Mouse (Mus musculus): ENCODE data around the gene Gcnt3. TPM values are rescaled to one million over a fixed set of nuclear protein-coding genes. Genes with fewer than 3 reads are reported as not detected.

Gene Gcnt3
- polyA plus RNA-seq, 1 experiment from 2014 or later: 1.7 TPM

DNA sequence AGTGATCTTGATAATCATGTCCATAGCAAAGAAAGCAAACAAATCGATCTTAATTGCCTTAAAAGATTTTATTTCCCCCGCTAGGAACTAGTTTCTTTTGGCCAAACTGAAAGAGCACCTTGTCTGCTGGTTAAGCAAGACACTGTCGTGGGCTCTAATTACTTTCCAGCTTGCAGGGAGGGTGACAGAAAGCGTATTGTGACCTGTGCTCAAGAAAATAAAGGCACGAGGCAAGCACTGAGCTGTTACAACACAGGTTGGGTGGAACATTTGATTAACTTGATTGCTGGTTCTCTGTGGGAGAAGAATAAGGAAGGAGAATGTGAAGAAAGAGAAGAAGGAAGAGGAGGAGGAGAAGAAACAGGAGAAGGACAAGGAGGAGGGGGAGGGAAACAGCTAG lies 10.4 kb upstream of the Gcnt3 start:
- no peak overlapping the region for H3K9ac ChIP-seq (replicated peaks; ENCODE audit: low read length)
- no peaks in the 10 kb centered on the region for H3K36me3 ChIP-seq (ENCODE audit: insufficient read depth, low read length)
- H3K4me2 ChIP-seq (replicated peaks; ENCODE audit: low read depth, low read length): no peak overlapping the region
- H3K4me1 ChIP-seq (ENCODE audit: insufficient read depth, low read length): peaks cover 23% of the 10 kb centered on the region
- no peaks in the 10 kb centered on the region for H3K9me3 ChIP-seq (ENCODE audit: low read length)
- no peaks in the 10 kb centered on the region for H3K27me3 ChIP-seq (ENCODE audit: insufficient read depth, low read length)
- no peak overlapping the region for H3K4me3 ChIP-seq (ENCODE audit: low read length)
- WGBS: 27% methylated on average over 5 of the region's 5 CpGs
- ATAC-seq (ENCODE audit: low FRiP score, low TSS enrichment): no peak
- H3K27ac ChIP-seq (ENCODE audit: low read length): peak overlapping the region; percentile 11; the same call in 1 of the 2 replicates

DNA sequence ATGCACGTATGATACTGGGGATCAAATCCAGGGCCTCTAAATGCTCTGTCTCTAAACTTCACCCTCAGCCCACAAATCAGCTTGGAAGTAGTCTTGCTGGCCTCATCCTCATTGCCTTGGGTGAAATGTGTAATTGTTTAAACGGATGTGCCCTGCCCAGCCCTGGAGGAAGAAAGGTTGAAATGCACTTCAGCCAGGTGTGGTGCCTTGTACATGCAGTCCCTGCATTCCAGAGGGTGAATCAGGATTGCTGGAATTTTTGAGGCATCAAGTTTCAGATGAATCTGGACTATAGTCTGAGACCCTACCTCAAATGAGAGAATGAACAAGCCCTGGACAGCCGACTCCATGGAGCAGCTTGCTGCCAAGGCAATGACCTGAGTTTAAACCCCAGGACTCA lies 10.0 kb upstream of the Gcnt3 start:
- H3K9me3 ChIP-seq (ENCODE audit: low read length): no peaks in the 10 kb centered on the region

DNA sequence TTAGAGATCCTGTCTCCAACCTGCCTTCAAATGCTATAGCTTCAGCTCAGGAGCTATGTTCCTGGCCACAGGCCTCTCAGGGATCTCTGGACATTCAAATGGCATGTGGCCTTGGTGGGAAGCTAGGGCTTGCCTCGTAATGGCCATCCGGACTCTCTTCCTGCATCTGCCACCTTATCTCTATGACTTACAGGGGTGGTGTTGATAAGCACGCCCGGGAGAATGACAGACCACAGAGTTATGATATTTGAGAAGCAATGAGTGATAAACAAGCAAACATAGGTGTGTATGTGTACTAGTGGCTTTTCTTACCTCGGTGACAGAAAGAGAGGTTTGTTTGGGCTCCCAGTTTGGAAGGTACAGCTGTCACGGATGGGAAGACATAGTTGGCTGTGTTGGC lies 8.4 kb upstream of the Gcnt3 start:
- no peak overlapping the region for H3K9ac ChIP-seq (replicated peaks; ENCODE audit: low read length)
- no peaks in the 10 kb centered on the region for H3K36me3 ChIP-seq (ENCODE audit: insufficient read depth, low read length)
- no peak overlapping the region for H3K4me3 ChIP-seq (ENCODE audit: low read length)
- WGBS: 88% methylated on average over 6 of the region's 6 CpGs
- no peak overlapping the region for H3K4me2 ChIP-seq (replicated peaks; ENCODE audit: low read depth, low read length)
- H3K27ac ChIP-seq (ENCODE audit: low read length): no peak overlapping the region
- peaks cover 19% of the 10 kb centered on the region for H3K4me1 ChIP-seq (ENCODE audit: insufficient read depth, low read length)
- H3K9me3 ChIP-seq (ENCODE audit: low read length): no peaks in the 10 kb centered on the region
- ATAC-seq (ENCODE audit: low FRiP score, low TSS enrichment): no peak
- no peaks in the 10 kb centered on the region for H3K27me3 ChIP-seq (ENCODE audit: insufficient read depth, low read length)

More for the DNA sequence above, 10.0 kb upstream of the Gcnt3 start:
- Histone ChIP-seq H3K36me3 (ENCODE audit: insufficient read depth, low read length) (no peaks in the 10 kb centered on the region), H3K4me1 (ENCODE audit: insufficient read depth, low read length) (peaks cover 19% of the 10 kb centered on the region), H3K4me2 (replicated peaks; ENCODE audit: low read depth, low read length) (no peak overlapping the region), H3K27ac (ENCODE audit: low read length) (peak overlapping the region; percentile 11; the same call in 1 of the 2 replicates), H3K4me3 (ENCODE audit: low read length) (no peak overlapping the region), H3K27me3 (ENCODE audit: insufficient read depth, low read length) (no peaks in the 10 kb centered on the region), H3K9ac (replicated peaks; ENCODE audit: low read length) (no peak overlapping the region)
- 40% methylated on average over 3 of the region's 3 CpGs for WGBS
- ATAC-seq (ENCODE audit: low FRiP score, low TSS enrichment): no peak

DNA sequence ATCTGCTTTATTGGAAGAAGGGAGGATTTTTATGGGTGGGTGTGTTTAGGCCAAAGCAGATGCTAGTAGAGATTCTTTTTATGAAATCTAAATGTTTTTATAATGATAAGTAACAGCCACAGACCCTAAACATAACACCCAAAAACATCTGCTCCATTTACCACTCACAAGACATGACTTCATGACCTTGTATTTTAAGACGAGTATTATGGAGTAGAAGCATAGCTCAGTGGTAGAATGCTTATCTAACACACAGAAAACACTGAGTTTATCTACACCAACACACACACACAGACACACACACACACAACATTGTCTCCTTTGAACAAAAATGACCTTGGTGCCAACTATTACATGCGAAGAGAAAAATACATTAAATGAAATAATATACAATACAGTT lies 7.0 kb upstream of the Gcnt3 start:
- no peak for ATAC-seq (ENCODE audit: low FRiP score, low TSS enrichment)
- Histone ChIP-seq H3K9me3 (ENCODE audit: low read length) (no peaks in the 10 kb centered on the region), H3K4me3 (ENCODE audit: low read length) (no peak overlapping the region), H3K27me3 (ENCODE audit: insufficient read depth, low read length) (no peaks in the 10 kb centered on the region), H3K9ac (replicated peaks; ENCODE audit: low read length) (no peak overlapping the region), H3K4me1 (ENCODE audit: insufficient read depth, low read length) (peaks cover 14% of the 10 kb centered on the region), H3K36me3 (ENCODE audit: insufficient read depth, low read length) (no peaks in the 10 kb centered on the region), H3K4me2 (replicated peaks; ENCODE audit: low read depth, low read length) (no peak overlapping the region), H3K27ac (ENCODE audit: low read length) (no peak overlapping the region)
- WGBS: 63% methylated on average over 2 of the region's 2 CpGs

DNA sequence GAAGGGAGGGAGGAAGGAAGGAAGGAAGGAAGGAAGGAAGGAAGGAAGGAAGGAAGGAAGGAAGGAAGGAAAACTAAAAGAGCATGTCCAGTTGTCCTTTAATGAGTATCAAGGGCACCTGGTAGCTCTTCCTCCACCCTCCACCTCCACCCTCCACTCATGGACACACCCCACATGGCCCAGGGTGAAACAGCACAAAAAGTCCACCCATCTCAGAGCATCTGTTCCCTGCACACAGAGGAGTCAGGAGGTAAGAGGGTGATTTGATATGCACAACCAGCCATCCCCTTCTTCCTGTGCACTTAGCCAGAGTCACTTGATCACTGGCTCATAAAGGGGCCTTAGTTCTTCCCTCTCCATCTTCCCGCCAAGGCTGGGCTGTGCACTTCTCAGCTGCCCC lies 5.0 kb upstream of the Gcnt3 start:
- Histone ChIP-seq H3K4me1 (ENCODE audit: insufficient read depth, low read length) (no peaks in the 10 kb centered on the region), H3K27ac (ENCODE audit: low read length) (no peak overlapping the region), H3K9me3 (ENCODE audit: low read length) (no peaks in the 10 kb centered on the region), H3K4me2 (replicated peaks; ENCODE audit: low read depth, low read length) (no peak overlapping the region), H3K36me3 (ENCODE audit: insufficient read depth, low read length) (no peaks in the 10 kb centered on the region), H3K4me3 (ENCODE audit: low read length) (no peak overlapping the region), H3K27me3 (ENCODE audit: insufficient read depth, low read length) (no peaks in the 10 kb centered on the region), H3K9ac (replicated peaks; ENCODE audit: low read length) (no peak overlapping the region)
- ATAC-seq (ENCODE audit: low FRiP score, low TSS enrichment): peak; percentile 49; the same call in 1 of the 2 replicates
- 31% methylated on average over 1 of the region's 1 CpGs for WGBS

DNA sequence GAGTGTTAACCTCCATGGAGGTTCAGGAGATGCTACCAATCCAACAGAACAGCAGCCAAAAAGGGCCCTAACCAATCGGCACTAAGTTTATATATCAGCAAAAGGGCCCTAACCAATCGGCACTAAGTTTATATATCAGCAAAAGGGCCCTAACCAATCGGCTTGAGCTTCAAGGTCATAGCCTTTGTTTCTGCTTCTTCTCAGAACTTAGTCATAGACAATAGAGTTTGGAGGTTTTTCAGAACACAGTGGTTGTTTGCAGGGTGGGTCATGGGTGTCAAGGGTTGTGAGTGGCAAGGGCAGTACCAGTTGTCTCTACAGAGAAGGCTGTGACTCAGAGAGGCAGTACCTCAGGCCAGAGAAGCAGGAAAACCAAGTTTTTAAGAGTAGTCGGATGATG lies 4.2 kb upstream of the Gcnt3 start:
- no peak for ATAC-seq (ENCODE audit: low FRiP score, low TSS enrichment)

DNA sequence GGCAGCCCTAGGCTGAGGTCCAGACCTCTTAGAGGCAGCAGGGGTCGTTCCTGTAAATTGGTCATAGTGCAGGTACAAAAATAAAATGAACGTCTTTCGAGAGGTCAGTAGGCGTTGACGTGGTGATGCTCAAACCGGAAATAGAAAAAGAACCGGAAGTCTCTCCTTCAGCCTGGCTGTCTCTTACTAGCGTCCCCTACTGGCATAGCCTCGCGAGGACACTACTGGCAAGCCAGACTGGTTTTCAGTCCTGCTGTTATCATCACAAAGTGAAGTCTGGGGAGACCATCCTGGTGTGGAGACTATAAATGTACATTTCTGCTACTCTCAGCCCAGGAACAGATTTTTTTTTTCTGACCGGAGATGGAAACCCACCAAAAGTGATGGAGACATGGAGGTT lies 2.7 kb upstream of the Gcnt3 start:
- H3K4me1 ChIP-seq (ENCODE audit: insufficient read depth, low read length): no peaks in the 10 kb centered on the region
- H3K27ac ChIP-seq (ENCODE audit: low read length): no peak overlapping the region
- H3K27me3 ChIP-seq (ENCODE audit: insufficient read depth, low read length): no peaks in the 10 kb centered on the region
- no peaks in the 10 kb centered on the region for H3K36me3 ChIP-seq (ENCODE audit: insufficient read depth, low read length)
- no peak for ATAC-seq (ENCODE audit: low FRiP score, low TSS enrichment)
- no peak overlapping the region for H3K4me2 ChIP-seq (replicated peaks; ENCODE audit: low read depth, low read length)
- H3K9me3 ChIP-seq (ENCODE audit: low read length): no peaks in the 10 kb centered on the region
- no peak overlapping the region for H3K9ac ChIP-seq (replicated peaks; ENCODE audit: low read length)
- WGBS: 85% methylated on average over 11 of the region's 11 CpGs
- H3K4me3 ChIP-seq (ENCODE audit: low read length): no peak overlapping the region

More for the DNA sequence above, 4.2 kb upstream of the Gcnt3 start:
- Histone ChIP-seq H3K36me3 (ENCODE audit: insufficient read depth, low read length) (no peaks in the 10 kb centered on the region), H3K4me1 (ENCODE audit: insufficient read depth, low read length) (no peaks in the 10 kb centered on the region), H3K27ac (ENCODE audit: low read length) (no peak overlapping the region), H3K9me3 (ENCODE audit: low read length) (no peaks in the 10 kb centered on the region), H3K4me3 (ENCODE audit: low read length) (no peak overlapping the region), H3K9ac (replicated peaks; ENCODE audit: low read length) (no peak overlapping the region), H3K4me2 (replicated peaks; ENCODE audit: low read depth, low read length) (no peak overlapping the region), H3K27me3 (ENCODE audit: insufficient read depth, low read length) (no peaks in the 10 kb centered on the region)
- WGBS: 96% methylated on average over 4 of the region's 4 CpGs

DNA sequence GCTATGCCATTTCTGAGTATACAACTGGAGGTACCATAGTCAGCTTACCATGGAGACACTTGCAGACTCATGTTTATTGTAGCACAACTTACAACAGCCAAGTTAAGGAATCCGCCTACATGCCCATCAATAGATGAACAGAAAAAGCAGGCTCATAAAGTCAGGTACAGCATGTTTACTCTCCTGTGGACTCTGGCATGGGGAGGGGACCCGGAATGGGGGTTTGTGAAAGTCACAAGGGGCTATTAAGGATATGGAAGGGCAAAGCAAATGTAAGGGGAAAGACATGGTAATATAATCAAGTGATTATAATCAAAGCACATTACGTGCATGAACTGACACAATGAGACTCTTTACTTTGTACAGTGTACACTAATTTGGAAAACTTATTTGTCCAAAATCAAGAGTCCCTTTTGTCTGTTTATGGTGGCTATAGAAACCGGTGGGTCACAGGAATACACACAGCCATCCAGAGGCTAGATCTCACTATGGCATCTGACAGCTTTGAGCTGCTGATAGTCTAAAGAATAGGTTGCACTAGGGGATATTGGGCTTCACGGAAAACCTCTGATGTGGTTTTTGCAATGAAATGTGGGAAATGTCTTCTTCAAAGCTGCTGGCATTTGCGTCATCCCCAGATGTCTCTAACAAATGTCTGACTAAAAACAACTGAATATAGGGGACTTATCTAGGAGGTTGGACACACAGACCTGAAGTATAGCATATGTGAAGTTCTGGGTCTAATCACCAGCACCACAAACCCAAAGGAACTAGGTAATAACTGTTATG lies 1.9 kb upstream of the Gcnt3 start:
- H3K9me3 ChIP-seq (ENCODE audit: low read length): no peaks in the 10 kb centered on the region
- no peak overlapping the region for H3K27ac ChIP-seq (ENCODE audit: low read length)
- no peak overlapping the region for H3K4me3 ChIP-seq (ENCODE audit: low read length)
- no peak for ATAC-seq (ENCODE audit: low FRiP score, low TSS enrichment)
- WGBS: 84% methylated on average over 6 of the region's 6 CpGs
- no peaks in the 10 kb centered on the region for H3K27me3 ChIP-seq (ENCODE audit: insufficient read depth, low read length)
- H3K9ac ChIP-seq (replicated peaks; ENCODE audit: low read length): no peak overlapping the region
- no peaks in the 10 kb centered on the region for H3K36me3 ChIP-seq (ENCODE audit: insufficient read depth, low read length)
- 0 out of 2 replicates have a peak, but pooled peaks cover 3% of the 10 kb centered on the region for H3K4me1 ChIP-seq (ENCODE audit: insufficient read depth, low read length)
- H3K4me2 ChIP-seq (replicated peaks; ENCODE audit: low read depth, low read length): no peak overlapping the region

DNA sequence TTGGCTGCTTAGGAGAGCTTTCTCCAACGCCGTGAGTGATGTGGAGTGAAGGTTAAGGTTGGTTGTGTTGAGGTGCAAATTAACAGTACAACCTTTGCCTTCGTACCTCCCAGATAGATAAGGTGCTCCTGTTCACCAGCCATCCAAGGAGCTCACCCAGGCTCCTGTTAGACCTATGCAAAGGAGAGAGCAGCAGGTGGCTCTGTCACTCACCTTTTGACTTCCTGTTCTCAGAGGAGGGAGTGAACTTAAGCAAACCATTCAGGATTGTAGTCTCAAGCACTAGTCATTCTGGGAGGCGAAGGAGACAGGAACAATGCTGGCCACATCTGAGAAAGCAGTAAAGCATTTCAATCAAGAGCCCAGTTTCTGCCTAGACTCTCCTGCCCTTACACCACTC lies 1.2 kb downstream of the Gcnt3 start:
- H3K4me2 ChIP-seq (replicated peaks; ENCODE audit: low read depth, low read length): no peak overlapping the region

DNA sequence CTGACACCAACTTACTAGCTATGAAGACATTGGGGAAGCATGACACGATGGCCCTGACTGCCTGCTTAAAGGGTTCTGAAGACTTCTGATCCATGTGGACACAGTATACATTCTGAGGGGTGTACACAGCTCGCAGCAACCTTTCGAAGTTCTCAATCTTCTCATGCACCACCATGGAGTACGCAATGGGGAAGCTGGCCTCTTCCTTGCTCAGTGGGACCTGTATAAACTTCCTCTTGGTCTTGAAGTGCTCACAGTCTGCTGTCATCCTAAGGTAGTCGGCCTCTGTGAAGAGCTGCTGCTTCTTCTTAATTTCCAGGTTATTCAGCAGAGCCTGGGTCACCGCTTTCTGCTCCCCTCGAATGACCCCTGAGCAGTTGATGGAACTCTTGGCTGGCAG lies 3.2 kb downstream of the Gcnt3 start:
- Histone ChIP-seq H3K4me1 (ENCODE audit: insufficient read depth, low read length) (peaks cover 10% of the 10 kb centered on the region), H3K27ac (ENCODE audit: low read length) (0 out of 2 replicates have a peak overlapping the region, but pooled peaks have one; percentile 25), H3K4me3 (ENCODE audit: low read length) (no peak overlapping the region), H3K9me3 (ENCODE audit: low read length) (no peaks in the 10 kb centered on the region), H3K4me2 (replicated peaks; ENCODE audit: low read depth, low read length) (no peak overlapping the region), H3K36me3 (ENCODE audit: insufficient read depth, low read length) (no peaks in the 10 kb centered on the region), H3K27me3 (ENCODE audit: insufficient read depth, low read length) (no peaks in the 10 kb centered on the region), H3K9ac (replicated peaks; ENCODE audit: low read length) (no peak overlapping the region)
- ATAC-seq (ENCODE audit: low FRiP score, low TSS enrichment): no peak
- 86% methylated on average over 7 of the region's 7 CpGs for WGBS

More for the DNA sequence above, 1.2 kb downstream of the Gcnt3 start:
- no peaks in the 10 kb centered on the region for H3K9me3 ChIP-seq (ENCODE audit: low read length)
- peaks cover 10% of the 10 kb centered on the region for H3K4me1 ChIP-seq (ENCODE audit: insufficient read depth, low read length)
- no peaks in the 10 kb centered on the region for H3K36me3 ChIP-seq (ENCODE audit: insufficient read depth, low read length)
- no peak overlapping the region for H3K4me3 ChIP-seq (ENCODE audit: low read length)
- H3K27ac ChIP-seq (ENCODE audit: low read length): no peak overlapping the region
- H3K9ac ChIP-seq (replicated peaks; ENCODE audit: low read length): no peak overlapping the region
- 64% methylated on average over 4 of the region's 4 CpGs for WGBS
- H3K27me3 ChIP-seq (ENCODE audit: insufficient read depth, low read length): no peaks in the 10 kb centered on the region
- ATAC-seq (ENCODE audit: low FRiP score, low TSS enrichment): no peak
